Mouse (Mus musculus): ENCODE results near the gene Capn1.
A peak's percentile ranks its signal among the peaks of the same experiment; 100 is the strongest.

Capn1 gene

DNA sequence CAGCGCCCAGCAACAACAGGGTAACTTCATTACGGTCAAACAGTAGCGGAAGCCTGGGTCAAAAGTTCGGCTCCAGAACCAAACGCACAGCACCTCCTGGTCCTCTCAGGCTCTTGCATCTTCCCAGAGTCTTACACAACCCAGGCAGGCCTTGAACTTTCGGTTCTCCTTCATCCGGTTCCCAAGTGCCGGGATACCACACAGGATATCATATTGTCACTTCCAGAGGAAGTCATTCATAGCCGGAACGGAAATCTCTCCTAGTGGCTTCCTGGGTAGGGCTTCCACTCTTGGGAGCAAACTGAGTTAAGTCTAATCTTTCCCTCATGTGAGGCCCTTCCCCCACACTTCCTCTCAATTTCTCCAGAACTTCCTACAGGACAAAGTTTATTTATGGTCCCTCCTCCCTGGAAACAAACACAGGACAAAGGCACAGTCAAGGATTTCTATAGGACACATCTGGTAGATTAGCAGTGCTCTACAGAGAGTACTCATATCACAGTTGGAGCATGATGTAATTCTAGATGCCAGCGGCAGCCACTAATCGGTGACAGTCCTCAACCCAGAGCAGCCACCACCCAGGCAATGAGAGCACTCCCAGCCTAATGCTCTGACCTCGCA is 63.5 kb downstream of the Capn1 start:
- peak; percentile 74 to 85 for DNase-seq

DNA sequence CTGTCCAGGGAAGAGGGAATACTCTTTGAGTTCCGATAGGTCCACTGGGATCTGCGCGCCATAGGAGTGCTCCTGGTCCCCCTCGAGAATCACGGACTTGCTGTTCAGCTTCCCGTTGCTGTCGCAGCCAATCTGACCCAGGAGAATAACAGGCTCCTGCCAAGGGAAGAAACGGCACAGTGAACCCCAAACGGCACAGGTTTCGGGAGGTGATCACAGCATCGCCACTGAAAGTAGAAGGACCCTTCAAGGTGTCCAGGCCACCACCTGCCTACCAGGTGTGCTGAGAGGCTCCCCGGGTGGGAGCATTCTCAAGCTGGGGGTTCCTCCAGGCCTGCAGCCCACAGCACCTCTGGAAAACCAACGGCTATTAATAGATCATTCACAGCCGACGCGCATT is 64.1 kb downstream of the Capn1 start:
- no peak for DNase-seq

DNA sequence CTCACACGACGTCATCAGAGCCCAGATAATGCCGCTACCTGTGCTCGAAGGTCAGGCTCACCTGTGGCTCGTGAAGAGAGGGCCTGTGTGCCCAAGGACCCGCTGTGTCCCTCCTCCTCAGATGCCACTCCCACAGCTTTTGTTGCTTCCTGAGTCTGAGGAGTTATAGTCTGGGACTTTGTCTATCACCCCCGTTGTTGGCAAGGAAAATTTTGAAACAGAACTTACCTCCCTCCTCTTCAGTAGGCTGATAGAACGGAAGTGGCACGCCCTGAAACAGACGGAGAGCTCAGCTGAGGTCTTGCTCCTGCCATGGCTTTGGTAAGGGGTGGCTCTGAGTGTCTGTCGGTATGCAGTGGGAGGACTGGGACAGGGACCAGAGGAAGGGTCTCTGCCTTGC is 65.5 kb downstream of the Capn1 start:
- DNase-seq: no peak

DNA sequence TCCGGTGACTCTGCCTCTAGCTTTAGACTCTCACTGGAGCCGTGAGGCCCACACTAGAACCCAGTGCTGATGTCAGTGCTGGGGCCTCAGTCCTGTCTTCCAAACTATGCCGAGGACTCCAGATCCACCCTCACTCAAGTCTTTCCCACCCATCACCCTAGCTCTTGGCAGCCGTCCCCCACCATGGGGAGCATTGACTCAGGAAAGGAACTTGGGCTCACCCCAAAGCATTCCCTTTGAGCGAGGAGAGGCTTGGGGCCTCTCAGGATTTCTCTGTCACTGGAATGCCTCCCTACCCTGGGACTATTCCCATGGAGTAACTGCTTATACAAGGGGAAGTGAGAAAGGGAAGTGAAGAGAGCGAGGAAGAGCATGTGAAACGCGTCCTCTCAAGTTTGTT is 69.8 kb downstream of the Capn1 start:
- peak; percentile 58 to 62 for DNase-seq

DNA sequence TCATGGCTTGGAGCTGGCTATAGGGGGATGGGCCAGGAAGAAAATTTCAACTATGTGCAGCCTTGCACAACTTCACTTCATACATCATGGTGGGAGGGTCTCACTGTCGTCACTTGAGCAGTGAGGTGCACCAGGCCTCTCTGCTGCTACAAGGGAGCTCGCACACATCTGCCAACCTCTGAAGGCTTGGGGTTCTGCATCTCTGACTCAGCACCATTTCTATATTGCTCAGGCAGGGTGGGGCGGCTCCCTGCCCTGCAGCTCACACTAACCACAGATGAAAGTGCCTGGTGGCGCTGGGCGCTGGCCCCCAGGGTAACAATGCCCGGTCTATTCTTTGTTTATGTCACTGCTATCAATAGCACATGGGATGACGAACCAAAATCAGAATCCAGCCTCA is 70.7 kb downstream of the Capn1 start:
- peak; percentile 71 to 74 for DNase-seq

DNA sequence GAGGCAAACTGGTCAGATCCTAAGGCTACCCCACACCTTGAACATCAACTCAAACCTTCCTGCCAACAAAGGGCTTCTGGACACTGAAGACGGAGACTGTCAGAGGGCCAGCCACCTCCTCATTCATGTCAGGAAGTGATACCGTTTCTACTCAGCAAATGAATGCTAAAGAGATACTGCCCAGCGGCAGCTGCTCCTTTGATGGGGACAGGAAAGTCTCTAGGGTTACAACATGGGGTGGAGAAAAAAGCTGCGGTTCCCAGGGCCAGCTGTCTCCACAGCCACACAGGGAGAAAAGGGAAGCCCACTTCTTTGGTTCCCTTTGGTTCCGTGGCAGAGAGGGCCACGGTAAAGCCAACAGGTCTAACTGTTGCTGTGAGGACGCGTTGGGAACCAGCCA is 71.6 kb downstream of the Capn1 start:
- no peak for DNase-seq

DNA sequence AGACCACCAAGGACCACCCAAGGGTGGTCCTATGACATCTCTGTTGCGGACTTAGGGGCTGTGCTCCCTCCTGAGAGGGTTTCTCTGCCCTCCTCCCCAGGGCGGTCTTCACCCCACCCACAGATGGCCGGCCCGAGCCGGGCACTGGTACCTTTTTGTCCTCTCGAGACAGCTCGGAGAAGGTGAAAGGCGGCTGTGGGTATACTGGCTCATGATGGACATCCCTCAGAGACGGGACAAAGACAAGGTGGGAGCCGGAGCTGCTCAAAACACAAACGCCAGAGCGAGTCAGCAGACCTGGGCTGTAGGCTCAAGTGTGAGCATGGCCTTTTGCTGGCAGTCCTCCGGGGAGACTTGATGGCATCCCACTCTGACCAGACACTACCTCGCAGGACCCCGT is 72.3 kb downstream of the Capn1 start:
- DNase-seq: no peak

DNA sequence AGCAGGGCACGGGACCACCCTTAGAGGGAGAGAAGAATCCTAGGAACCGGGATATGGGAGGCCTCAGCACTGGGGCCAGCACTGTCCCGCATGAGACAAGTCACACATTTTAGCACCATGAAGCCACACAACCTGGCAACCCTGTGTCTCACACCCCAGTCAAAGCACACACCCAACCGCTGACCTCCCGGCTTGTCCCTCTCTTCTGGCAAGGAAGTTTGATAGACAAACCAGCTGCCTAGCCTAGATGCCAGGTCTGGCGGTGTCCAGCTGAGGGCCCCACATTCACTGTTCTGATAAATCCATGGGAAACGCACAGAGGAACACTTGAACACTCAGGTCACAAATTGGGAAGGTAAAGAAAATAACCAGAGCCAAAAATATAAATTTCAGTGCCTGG is 73.1 kb downstream of the Capn1 start:
- no peak for DNase-seq

DNA sequence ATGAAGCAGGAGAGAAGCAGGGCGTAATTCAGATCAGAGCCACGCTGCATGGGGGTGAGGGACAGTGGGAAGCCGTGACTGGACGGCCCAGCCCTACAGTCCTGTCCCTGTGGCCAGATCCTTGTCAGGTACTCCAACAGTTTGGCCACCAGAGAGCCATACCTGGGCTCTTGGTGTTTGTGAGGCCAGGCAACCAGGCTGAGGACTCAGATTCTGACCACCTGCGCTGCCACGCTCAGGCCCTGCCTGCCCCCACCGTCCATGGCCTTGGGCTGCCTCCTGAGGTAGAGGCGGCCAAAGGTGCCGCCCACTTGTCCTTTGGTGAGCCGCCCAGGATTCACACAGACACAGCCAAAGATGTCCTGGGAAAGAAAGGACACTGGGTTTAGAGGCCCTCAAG is 75.0 kb downstream of the Capn1 start:
- no peak for DNase-seq

DNA sequence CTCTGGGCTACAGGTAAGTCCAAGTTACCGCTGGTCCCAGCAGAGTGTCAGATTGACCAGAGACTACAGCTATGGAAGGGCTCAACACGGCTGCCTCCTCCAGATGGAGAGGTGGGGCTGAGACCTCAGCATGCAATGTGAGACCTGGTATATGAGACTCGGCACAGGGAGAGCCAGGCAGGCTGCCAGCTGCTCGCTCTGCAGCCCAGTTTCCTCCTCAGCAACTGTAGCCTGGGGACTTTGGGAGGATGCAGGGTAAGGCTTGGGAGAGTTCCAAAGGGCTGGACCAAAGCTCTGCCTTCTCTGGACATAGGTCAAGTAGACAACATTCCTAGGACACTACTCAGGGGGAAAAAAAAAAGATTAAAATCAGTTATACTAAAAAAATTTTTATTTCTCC is 75.5 kb downstream of the Capn1 start:
- peak; percentile 82 to 85 for DNase-seq

DNA sequence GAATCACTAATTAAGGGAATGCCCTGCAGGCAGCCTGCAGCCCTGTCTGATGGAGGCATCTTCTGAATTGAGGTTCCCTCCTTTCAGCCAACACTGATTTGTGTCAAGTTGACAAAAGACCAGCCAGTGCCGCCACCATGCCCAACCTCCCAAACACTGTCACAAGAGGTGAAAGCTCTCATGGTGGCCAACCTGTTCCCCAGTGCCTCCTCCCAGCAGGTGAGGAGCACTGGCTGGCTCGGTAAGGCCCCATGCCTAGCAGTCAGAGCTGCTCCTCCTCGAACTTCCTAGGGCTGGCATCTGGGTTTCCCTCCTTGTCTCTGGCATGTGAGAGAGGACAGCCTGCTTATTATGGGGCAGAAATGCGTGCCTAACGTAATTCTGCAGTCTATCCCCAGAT is 76.0 kb downstream of the Capn1 start:
- no peak for DNase-seq
